Mouse (Mus musculus): ENCODE measurements around the gene St3gal6. TPM values are rescaled to one million over a fixed set of nuclear protein-coding genes. Genes with fewer than 3 reads are reported as not detected.

St3gal6 gene
- total and polyA plus RNA-seq, 3 experiments, result 4.0 to 8.9 TPM; not detected in 1

DNA sequence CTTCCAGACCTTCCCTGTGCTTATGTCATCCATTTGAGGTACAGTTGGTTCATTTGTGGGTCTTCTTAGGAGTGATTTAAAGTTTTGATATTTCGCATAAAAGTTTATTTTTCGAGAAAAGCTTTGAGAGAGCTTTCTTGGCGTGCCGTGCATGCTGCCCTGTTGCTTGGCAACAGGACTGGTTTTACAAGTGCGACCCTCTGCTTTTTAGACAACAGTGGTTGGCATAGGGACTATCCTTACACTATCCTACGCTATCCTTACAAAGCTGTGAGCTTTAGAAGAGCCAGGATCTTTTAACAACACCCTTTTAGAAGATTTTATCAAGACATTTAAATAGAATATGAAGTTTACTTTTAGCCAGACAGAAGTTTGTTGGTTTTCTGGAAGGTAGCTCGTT is 93.8 kb downstream of the St3gal6 start:
- no peaks in the 10 kb centered on the region for H3K27me3 ChIP-seq (ENCODE audit: control insufficient read depth in 1 of 2, insufficient read depth in 2 of 2, low read length in 2 of 2)
- no peaks in the 10 kb centered on the region for H3K79me2 ChIP-seq (ENCODE audit: control insufficient read depth, insufficient read depth, low read length, poor library complexity)
- no peaks in the 10 kb centered on the region for H3K9me3 ChIP-seq (replicated peaks; ENCODE audit: insufficient read depth, low read length)
- TF ChIP-seq CHD1 (IDR thresholded peaks at IDR 0.05; ENCODE audit: low read depth, low read length), result no peak
- no peak for TF ChIP-seq MYB (IDR thresholded peaks at IDR 0.05; ENCODE audit: low read depth, low read length)
- TF ChIP-seq TBP (IDR thresholded peaks at IDR 0.05; ENCODE audit: low read depth, low read length), result no peak
- no peak for TF ChIP-seq NELFE (IDR thresholded peaks at IDR 0.05; ENCODE audit: low read depth, low read length)
- no peak for TF ChIP-seq ZC3H11A (IDR thresholded peaks at IDR 0.05; ENCODE audit: low read depth, low read length)
- no peak for TF ChIP-seq SIN3A (IDR thresholded peaks at IDR 0.05; ENCODE audit: low read length)
- TF ChIP-seq HCFC1 (IDR thresholded peaks at IDR 0.05; ENCODE audit: low read depth, low read length), result no peak
- no peak for TF ChIP-seq ZKSCAN1 (IDR thresholded peaks at IDR 0.05; ENCODE audit: low read depth, low read length)
- no peak for TF ChIP-seq USF2 (IDR thresholded peaks at IDR 0.05; ENCODE audit: borderline replicate concordance in 1 of 2, insufficient read depth in 1 of 2, low read depth in 1 of 2, low read length in 2 of 2)
- TF ChIP-seq GABPA (IDR thresholded peaks at IDR 0.05; ENCODE audit: low read depth, low read length), result no peak
- no peak for TF ChIP-seq MXI1 (IDR thresholded peaks at IDR 0.05; ENCODE audit: low read depth, low read length)
- no peak for TF ChIP-seq TAL1 (IDR thresholded peaks at IDR 0.05; ENCODE audit: low read length)
- no peak for TF ChIP-seq POLR2AphosphoS5 (IDR thresholded peaks at IDR 0.05; ENCODE audit: borderline replicate concordance, low read depth, low read length)
- DNase-seq (ENCODE audit: low read depth, low spot score), result no peak
- no peak overlapping the region for H3K4me3 ChIP-seq (ENCODE audit: control insufficient read depth in 1 of 2, insufficient read depth in 1 of 2, low read depth in 2 of 2, low read length in 2 of 2)
- no peaks in the 10 kb centered on the region for H3K4me1 ChIP-seq (ENCODE audit: control insufficient read depth in 1 of 2, insufficient read depth in 2 of 2, low read length in 2 of 2)
- H3K27ac ChIP-seq (ENCODE audit: control insufficient read depth, low read depth, low read length), result no peak overlapping the region
- H3K36me3 ChIP-seq (ENCODE audit: control insufficient read depth in 1 of 2, insufficient read depth in 2 of 2, low read length in 2 of 2), result no peaks in the 10 kb centered on the region
- no peak overlapping the region for H3K9ac ChIP-seq (ENCODE audit: control insufficient read depth, low read depth, low read length, poor library complexity, severe bottlenecking)

DNA sequence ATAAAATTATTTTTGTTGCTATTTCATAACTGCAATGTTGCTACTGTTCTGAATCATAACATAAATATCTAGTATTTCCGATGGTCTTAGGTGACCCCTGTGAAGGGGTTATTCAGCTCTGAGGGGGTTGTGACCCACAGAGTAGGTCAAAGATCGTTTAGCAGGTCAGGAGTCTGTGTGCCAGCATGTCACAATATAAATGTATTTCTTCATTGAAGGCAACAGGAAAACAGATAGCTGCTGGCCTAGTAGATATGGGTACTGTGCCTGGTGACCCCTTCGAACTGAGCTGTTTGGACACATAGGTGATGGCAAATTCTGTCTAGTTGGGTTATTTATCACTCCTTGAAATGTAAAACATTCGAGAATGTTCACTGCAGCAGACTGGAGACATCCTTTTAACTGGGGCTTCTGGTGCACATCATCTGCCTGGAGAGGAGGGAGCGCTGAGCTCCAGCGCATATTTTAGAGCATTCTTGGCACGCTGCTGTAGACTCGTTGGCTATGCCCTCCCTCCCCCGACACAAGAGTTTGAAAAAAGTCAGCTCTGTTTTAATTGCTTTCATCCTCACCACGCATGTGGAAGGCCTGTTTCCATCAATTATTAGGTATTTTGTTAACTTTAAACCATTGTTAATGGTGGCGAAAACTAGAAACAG is 102.2 kb downstream of the St3gal6 start:
- Histone ChIP-seq H3K27me3 (ENCODE audit: control insufficient read depth in 1 of 2, insufficient read depth in 2 of 2, low read length in 2 of 2) (no peaks in the 10 kb centered on the region), H3K4me3 (ENCODE audit: control insufficient read depth in 1 of 2, insufficient read depth in 1 of 2, low read depth in 2 of 2, low read length in 2 of 2) (no peak overlapping the region), H3K9ac (ENCODE audit: control insufficient read depth, low read depth, low read length, poor library complexity, severe bottlenecking) (no peak overlapping the region), H3K9me3 (replicated peaks; ENCODE audit: insufficient read depth, low read length) (no peaks in the 10 kb centered on the region), H3K36me3 (ENCODE audit: control insufficient read depth in 1 of 2, insufficient read depth in 2 of 2, low read length in 2 of 2) (no peaks in the 10 kb centered on the region), H3K27ac (ENCODE audit: control insufficient read depth, low read depth, low read length) (no peak overlapping the region), H3K79me2 (ENCODE audit: control insufficient read depth, insufficient read depth, low read length, poor library complexity) (no peaks in the 10 kb centered on the region; the same call in 1 of the 2 replicates), H3K4me1 (ENCODE audit: control insufficient read depth in 1 of 2, insufficient read depth in 2 of 2, low read length in 2 of 2) (no peaks in the 10 kb centered on the region)
- no peak for DNase-seq (ENCODE audit: low read depth, low spot score)
- no peak for TF ChIP-seq MAFK (IDR thresholded peaks at IDR 0.05; ENCODE audit: borderline replicate concordance, low read depth, low read length)
- no peak for TF ChIP-seq TAL1 (IDR thresholded peaks at IDR 0.05; ENCODE audit: low read length)
- no peak for TF ChIP-seq UBTF (IDR thresholded peaks at IDR 0.05; ENCODE audit: borderline replicate concordance, insufficient read depth, low read depth, low read length)
- no peak for TF ChIP-seq JUND (IDR thresholded peaks at IDR 0.05; ENCODE audit: low read depth, low read length)
- TF ChIP-seq TBP (IDR thresholded peaks at IDR 0.05; ENCODE audit: low read depth, low read length), result no peak
- no peak for TF ChIP-seq GATA1 (IDR thresholded peaks at IDR 0.05; ENCODE audit: low read depth, low read length)
- no peak for TF ChIP-seq MEF2A (IDR thresholded peaks at IDR 0.05; ENCODE audit: extremely low read depth, insufficient replicate concordance, low read depth, low read length, poor library complexity, severe bottlenecking)
- no peak for TF ChIP-seq RAD21 (IDR thresholded peaks at IDR 0.05; ENCODE audit: low read depth, low read length)
- no peak for TF ChIP-seq MAZ (IDR thresholded peaks at IDR 0.05; ENCODE audit: low read depth, low read length)
- no peak for TF ChIP-seq SIN3A (IDR thresholded peaks at IDR 0.05; ENCODE audit: low read length)
- no peak for TF ChIP-seq MXI1 (IDR thresholded peaks at IDR 0.05; ENCODE audit: low read depth, low read length)
- TF ChIP-seq POLR2A (IDR thresholded peaks at IDR 0.05; ENCODE audit: control insufficient read depth in 1 of 2, insufficient read depth in 1 of 2, low read depth in 1 of 2, low read length in 2 of 2, poor library complexity in 1 of 2), result no peak
- no peak for TF ChIP-seq USF2 (IDR thresholded peaks at IDR 0.05; ENCODE audit: borderline replicate concordance in 1 of 2, insufficient read depth in 1 of 2, low read depth in 1 of 2, low read length in 2 of 2)
- TF ChIP-seq RCOR1 (IDR thresholded peaks at IDR 0.05; ENCODE audit: low read depth, low read length), result no peak

Data from MEL (cell line).